Mouse (Mus musculus) spleen, adult 2 months (tissue): Measurements from ENCODE around the gene Tpcn1.

ENCODE experiments used
- CTCF ChIP-seq: fragments of 200-500 bp; IDR thresholded peaks from 2 replicates; pipeline ENCODE4 v1.5.1; 2011; ENCODE audit warnings: mild to moderate bottlenecking, inconsistent platforms; ENCODE audit not compliant: insufficient read depth, insufficient read length, insufficient replicate concordance; ENCODE audit errors: extremely low read depth
- POLR2A ChIP-seq: fragments of 200-500 bp; IDR thresholded peaks from 2 replicates; pipeline ENCODE4 v1.6.1; 2011; ENCODE audit warnings: low read depth, low read length, inconsistent platforms

GRCm38 (mm10) chr5:120574469-120575063 lies 13.9 kb downstream of the Tpcn1 start:
- TF ChIP-seq CTCF (no peak), POLR2A (no peak)
